Comparison of ENCODE assay signal across 10 mouse cellular contexts in the genomic region with DNA sequence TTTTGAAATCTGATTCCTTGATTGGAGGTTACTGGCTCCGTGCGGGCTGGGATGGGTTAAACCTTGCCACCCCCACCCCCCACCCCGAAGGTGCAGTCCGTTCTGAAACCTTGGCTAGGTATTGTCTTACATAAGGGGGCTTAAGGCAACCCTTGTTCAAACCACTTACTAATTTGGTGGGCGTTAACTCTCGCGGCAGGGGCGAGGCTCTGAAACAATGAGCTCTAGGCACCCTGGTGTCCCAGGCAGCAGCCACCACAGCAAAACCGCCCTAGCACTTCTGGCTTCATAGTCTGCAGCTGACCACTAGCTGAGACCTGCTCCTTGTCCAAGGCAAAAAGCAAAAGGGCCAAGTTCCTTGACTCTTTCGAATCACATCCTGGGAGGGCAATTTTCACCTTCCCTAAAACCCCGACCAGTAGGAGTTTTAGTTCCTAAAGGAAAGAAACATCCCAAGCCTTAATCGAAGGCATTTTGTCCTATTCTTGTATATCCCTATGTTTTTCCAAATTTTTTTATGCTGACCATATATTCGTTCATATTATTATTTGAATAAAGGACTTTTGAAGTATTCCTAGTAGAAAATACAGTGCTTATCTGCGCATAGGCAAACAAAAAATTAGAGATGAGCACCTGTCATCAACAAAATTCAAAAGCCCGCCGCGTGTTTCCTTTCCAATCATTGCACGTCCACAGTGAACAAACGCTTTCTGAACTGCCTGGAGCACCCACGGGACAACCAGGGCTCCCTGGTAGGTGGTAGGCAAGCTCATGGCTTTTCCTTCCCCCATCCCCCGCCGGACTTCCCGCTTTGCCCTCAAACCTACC. TPM values are rescaled to one million over a fixed set of nuclear protein-coding genes. Genes with fewer than 3 reads are reported as not detected.
DNase-seq lines count a peak whose midpoint lies in the region; ATAC-seq and TF ChIP-seq lines count a peak whose summit lies in the region.
"Had no signal": no experiment of that assay in that cellular context is flagged by ENCODE, and none has a peak within 500 bp of the region (broad histone marks: within the 10 kb centered on the region; RNA-seq: fewer than 3 reads in every experiment).

No protein-coding gene starts in this region.

- no peak for ATAC-seq in heart, postnatal 0 days (ENCODE audit: insufficient read depth, low read depth)
- peak; percentile 42; the same call in 1 of the 2 replicates for ATAC-seq in forebrain, embryonic 14.5 days
- ATAC-seq in limb, embryonic 11.5 days (ENCODE audit: insufficient number of reproducible peaks, low FRiP score, low TSS enrichment, low read depth) = no peak
- no peak for ATAC-seq in neural tube, embryonic 15.5 days (ENCODE audit: low FRiP score)

- H3K4me3 ChIP-seq in heart, postnatal 0 days (ENCODE audit: low read depth, low read length) = peak overlapping the region; percentile 37
- H3K4me3 ChIP-seq in forebrain, embryonic 14.5 days (ENCODE audit: low read depth, low read length) = peak overlapping the region; percentile 16
- H3K4me3 ChIP-seq in limb, embryonic 11.5 days (ENCODE audit: low read depth, low read length) = peak overlapping the region; percentile 23
- H3K4me3 ChIP-seq in neural tube, embryonic 15.5 days (replicated peaks) = peak overlapping the region; percentile 34

- peak overlapping the region; percentile 56 for H3K4me2 ChIP-seq in heart, postnatal 0 days (ENCODE audit: low read depth, low read length)
- peak overlapping the region; percentile 48 for H3K4me2 ChIP-seq in forebrain, embryonic 14.5 days (ENCODE audit: low read length)
- H3K4me2 ChIP-seq in limb, embryonic 11.5 days (ENCODE audit: low read depth, severe bottlenecking) = peak overlapping the region; percentile 44
- peak overlapping the region; percentile 62 for H3K4me2 ChIP-seq in neural tube, embryonic 15.5 days

- DNase-seq in heart, postnatal 0 days (ENCODE audit: low spot score) = no peak
- DNase-seq in heart, postnatal 14 days = no peak
- peak; percentile 28 for DNase-seq in forebrain, embryonic 14.5 days (ENCODE audit: low spot score)
- DNase-seq in limb, embryonic 11.5 days (ENCODE audit: low spot score) = peak; percentile 60
- no peak for DNase-seq in frontal cortex, postnatal 36 days (ENCODE audit: low spot score in 2 of 2)
- DNase-seq in cerebellum, postnatal 25 days = no peak
- DNase-seq in B cell, adult 2 months = no peak
- DNase-seq: cerebellum, adult 11 months had no signal

- 4% methylated on average over 23 of the region's 23 CpGs for WGBS in heart, postnatal 0 days
- 2% methylated on average over 23 of the region's 23 CpGs for WGBS in forebrain, embryonic 14.5 days
- 4% methylated on average over 23 of the region's 23 CpGs for WGBS in limb, embryonic 11.5 days
- 3% methylated on average over 23 of the region's 23 CpGs for WGBS in neural tube, embryonic 15.5 days

- no peak overlapping the region for H3K9ac ChIP-seq in heart, postnatal 0 days (replicated peaks; ENCODE audit: low read depth, low read length)
- no peak overlapping the region for H3K9ac ChIP-seq in forebrain, embryonic 14.5 days (ENCODE audit: low read length)
- H3K9ac ChIP-seq in limb, embryonic 11.5 days (ENCODE audit: low read length) = no peak overlapping the region
- 0 out of 2 replicates have a peak overlapping the region, but pooled peaks have one; percentile 30 for H3K9ac ChIP-seq in neural tube, embryonic 15.5 days (replicated peaks)

- H3K4me1 ChIP-seq in heart, postnatal 0 days (ENCODE audit: control insufficient read depth, insufficient read depth) = peaks cover 7% of the 10 kb centered on the region
- H3K4me1 ChIP-seq in forebrain, embryonic 14.5 days (ENCODE audit: control insufficient read depth, insufficient read depth, low read length) = peaks cover 11% of the 10 kb centered on the region
- H3K4me1 ChIP-seq in limb, embryonic 11.5 days (ENCODE audit: control insufficient read depth, insufficient read depth, low read length) = peaks cover 11% of the 10 kb centered on the region
- H3K4me1 ChIP-seq in neural tube, embryonic 15.5 days = peaks cover 17% of the 10 kb centered on the region

- intact Hi-C loops in heart, postnatal 14 days (cut with DNase I) = no loop called here

- no peaks in the 10 kb centered on the region for H3K9me3 ChIP-seq in heart, postnatal 0 days (replicated peaks; ENCODE audit: control insufficient read depth, low read length)
- H3K9me3 ChIP-seq in forebrain, embryonic 14.5 days (replicated peaks; ENCODE audit: control insufficient read depth, low read length) = no peaks in the 10 kb centered on the region
- no peaks in the 10 kb centered on the region for H3K9me3 ChIP-seq in limb, embryonic 11.5 days (ENCODE audit: control insufficient read depth, low read length)
- no peaks in the 10 kb centered on the region for H3K9me3 ChIP-seq in neural tube, embryonic 15.5 days (replicated peaks)

- H3K36me3 ChIP-seq in heart, postnatal 0 days (replicated peaks; ENCODE audit: control insufficient read depth, insufficient read depth, low read length) = no peaks in the 10 kb centered on the region
- no peaks in the 10 kb centered on the region for H3K36me3 ChIP-seq in forebrain, embryonic 14.5 days (ENCODE audit: control insufficient read depth, insufficient read depth, low read length)
- no peaks in the 10 kb centered on the region for H3K36me3 ChIP-seq in limb, embryonic 11.5 days (ENCODE audit: control insufficient read depth, insufficient read depth, low read length)
- no peaks in the 10 kb centered on the region for H3K36me3 ChIP-seq in neural tube, embryonic 15.5 days

- no peak for TF ChIP-seq EP300 in heart, postnatal 0 days (IDR thresholded peaks at IDR 0.05; ENCODE audit: low read depth)

- no peak for TF ChIP-seq CTCF in heart, postnatal 0 days (IDR thresholded peaks at IDR 0.05; ENCODE audit: low read depth)

- H3K27ac ChIP-seq in heart, postnatal 0 days (ENCODE audit: low read depth) = no peak overlapping the region
- H3K27ac ChIP-seq in forebrain, embryonic 14.5 days (ENCODE audit: low read depth, low read length) = no peak overlapping the region
- no peak overlapping the region for H3K27ac ChIP-seq in limb, embryonic 11.5 days (replicated peaks; ENCODE audit: low read depth, low read length)
- H3K27ac ChIP-seq in neural tube, embryonic 15.5 days (replicated peaks) = no peak overlapping the region

- peaks cover 40% of the 10 kb centered on the region for H3K27me3 ChIP-seq in heart, postnatal 0 days (ENCODE audit: control insufficient read depth, insufficient read depth, low read length)
- peaks cover 26% of the 10 kb centered on the region for H3K27me3 ChIP-seq in forebrain, embryonic 14.5 days (replicated peaks; ENCODE audit: control insufficient read depth, insufficient read depth, low read length)
- H3K27me3 ChIP-seq in limb, embryonic 11.5 days (ENCODE audit: control insufficient read depth, insufficient read depth, low read length) = peaks cover 18% of the 10 kb centered on the region
- H3K27me3 ChIP-seq in neural tube, embryonic 15.5 days (replicated peaks) = peaks cover 53% of the 10 kb centered on the region
- H3K27me3 ChIP-seq: CH12.LX had no signal

RNA-seq across cellular contexts. Expression of a gene that starts 1.2 kb away (rescaled TPM):
- 3.2 and 5.0 TPM in 2 replicates for total RNA-seq in heart, postnatal 0 days (2014; rRNA removed; ENCODE audit: low replicate concordance)
- polyA plus RNA-seq in heart, postnatal 0 days (2015; fragmentation: Nextera tagmentation; extraction: Ambion mirVana) = 0.14 and 0.26 TPM in 2 replicates
- total RNA-seq in heart, postnatal 14 days (2021) = 10 to 100 TPM; 14.3 to 15.0 TPM
- 0.14 and 0.15 TPM in 2 replicates for polyA plus RNA-seq in forebrain, embryonic 14.5 days (2014; fragmentation: Nextera tagmentation; extraction: Ambion mirVana)
- 0.32 and 0.55 TPM in 2 replicates for polyA plus RNA-seq in limb, embryonic 11.5 days (2014; fragmentation: Nextera tagmentation; extraction: Ambion mirVana)
- polyA plus RNA-seq in neural tube, embryonic 15.5 days (2015; fragmentation: Nextera tagmentation; extraction: Ambion mirVana) = 0.44 and 0.87 TPM in 2 replicates
- total RNA-seq: CH12.LX had no signal

RNA-seq across cellular contexts. Expression of a gene that starts 57.4 kb away (rescaled TPM):
- total RNA-seq in heart, postnatal 0 days (2014; rRNA removed; ENCODE audit: low replicate concordance) = 0.39 TPM in 1 of 2 replicates, not detected in the other
- polyA plus RNA-seq in heart, postnatal 0 days (2015; fragmentation: Nextera tagmentation; extraction: Ambion mirVana) = 0.15 TPM in 1 of 2 replicates, not detected in the other
- total RNA-seq in heart, postnatal 14 days (2021) = under 1 TPM in 1 of 2 experiments, not detected in 1; 0.48 TPM
- not detected in 2 replicates for polyA plus RNA-seq in forebrain, embryonic 14.5 days (2014; fragmentation: Nextera tagmentation; extraction: Ambion mirVana)
- polyA plus RNA-seq in limb, embryonic 11.5 days (2014; fragmentation: Nextera tagmentation; extraction: Ambion mirVana) = 0.33 TPM in 1 of 2 replicates, not detected in the other
- polyA plus RNA-seq in neural tube, embryonic 15.5 days (2015; fragmentation: Nextera tagmentation; extraction: Ambion mirVana) = 0.22 TPM in 1 of 2 replicates, not detected in the other
- total RNA-seq: CH12.LX had no signal

Comparison
In these comparisons a context has a peak if more than half of its experiments do, and no peak if none do; other contexts are left out.
1. DNase-seq: peak in forebrain, embryonic 14.5 days (single experiment) and limb, embryonic 11.5 days (single experiment); none in heart, postnatal 0 days (single experiment), heart, postnatal 14 days (0 of 2), frontal cortex, postnatal 36 days (0 of 2), cerebellum, postnatal 25 days (0 of 2) and B cell, adult 2 months (0 of 2).
2. Peak in every context shown above with its lines, with median percentiles within 50 percentile points of each other: H3K4me2 ChIP-seq and H3K4me3 ChIP-seq.